Mouse (Mus musculus) kidney, embryonic 16.5 days (tissue): ENCODE measurements around the gene Ankrd13d. TPM values are rescaled to one million over a fixed set of nuclear protein-coding genes. Genes with fewer than 3 reads are reported as not detected.
A peak's percentile ranks its signal among the peaks of the same experiment; 100 is the strongest.

Source experiments
- ATAC-seq: fragments of 200-750 bp; cut with Nextera tagmentation; 2 replicates; pipeline ENCODE4 v1.8.0; 2017; ENCODE audit warnings: moderate TSS enrichment; ENCODE audit not compliant: low FRiP score, low TSS enrichment
- H3K27ac ChIP-seq: fragments of 300-500 bp; sonication (generic); 2 replicates; pipeline ENCODE4 v1.5.1; 2014; ENCODE audit warnings: low read length
- H3K27me3 ChIP-seq: fragments of 300-500 bp; sonication (generic); 2 replicates; pipeline ENCODE4 v1.6.1; 2014; ENCODE audit warnings: low read length, control low read depth, mixed read lengths; ENCODE audit not compliant: insufficient read depth
- H3K36me3 ChIP-seq: fragments of 300-500 bp; sonication (generic); 2 replicates; pipeline ENCODE4 v1.6.1; 2014; ENCODE audit warnings: low read length, control low read depth, mixed read lengths; ENCODE audit not compliant: insufficient read depth
- H3K4me1 ChIP-seq: fragments of 300-500 bp; sonication (generic); 2 replicates; pipeline ENCODE4 v1.6.1; 2014; ENCODE audit warnings: low read length, control low read depth, mixed read lengths; ENCODE audit not compliant: insufficient read depth
- H3K4me2 ChIP-seq: fragments of 300-500 bp; sonication (generic); replicated peaks from 2 replicates; pipeline ENCODE4 v1.6.1; 2014; ENCODE audit warnings: low read depth, low read length
- H3K4me3 ChIP-seq: fragments of 300-500 bp; sonication (generic); 2 replicates; pipeline ENCODE4 v1.5.1; 2014; ENCODE audit warnings: mild to moderate bottlenecking, low read length
- H3K9ac ChIP-seq: fragments of 300-500 bp; sonication (generic); replicated peaks from 2 replicates; pipeline ENCODE4 v1.6.1; 2014; ENCODE audit warnings: low read length
- H3K9me3 ChIP-seq: fragments of 300-500 bp; sonication (generic); 2 replicates; pipeline ENCODE4 v1.6.1; 2016; ENCODE audit warnings: low read length, control low read depth
- WGBS: fragments of 180-500 bp; shearing (Covaris S2); extraction: QIAGEN DNeasy Blood & Tissue Kit; methylation state at CpG from one replicate; pipeline ENCODE4 v1.1.7; 2014; 5-methylcytosine and 5-hydroxymethylcytosine counted together
- polyA plus RNA-seq: library from polyadenylated mRNA; unstranded; fragments of >200 nt; fragmentation: Nextera tagmentation; extraction: Ambion mirVana; gene quantifications from 2 replicates; pipeline ENCODE4 v1.2.1, GENCODE M21; 2015

Ankrd13d gene
- polyA plus RNA-seq, 1 experiment from 2014 or later, result 7.4 TPM

DNA sequence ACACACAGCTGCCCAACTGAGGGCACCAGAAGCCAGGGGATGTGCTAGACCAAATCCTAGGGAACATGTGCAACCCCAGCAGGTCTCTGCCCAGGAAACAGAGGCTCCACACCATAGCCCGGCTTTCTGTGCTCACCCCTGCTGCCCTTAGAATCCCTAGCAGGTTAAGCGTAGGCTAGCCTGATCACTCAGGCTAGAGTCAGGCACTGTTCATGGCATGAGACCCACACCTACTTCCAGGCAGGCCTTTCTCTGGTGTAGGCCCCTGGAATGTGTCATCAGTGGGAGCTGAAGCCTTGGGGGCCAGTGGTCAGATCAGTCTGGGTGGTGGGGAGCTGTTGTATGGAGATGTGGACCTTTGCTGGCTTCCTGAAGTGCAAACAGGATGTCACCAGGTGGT lies 13.7 kb upstream of the Ankrd13d start:
- Histone ChIP-seq H3K4me3 (no peak overlapping the region), H3K27me3 (no peaks in the 10 kb centered on the region), H3K27ac (no peak overlapping the region), H3K4me1 (peaks cover 26% of the 10 kb centered on the region), H3K4me2 (no peak overlapping the region), H3K9me3 (no peaks in the 10 kb centered on the region), H3K36me3 (peaks cover 15% of the 10 kb centered on the region), H3K9ac (no peak overlapping the region)
- ATAC-seq, result no peak
- WGBS, result 87% methylated on average over 2 of the region's 2 CpGs

DNA sequence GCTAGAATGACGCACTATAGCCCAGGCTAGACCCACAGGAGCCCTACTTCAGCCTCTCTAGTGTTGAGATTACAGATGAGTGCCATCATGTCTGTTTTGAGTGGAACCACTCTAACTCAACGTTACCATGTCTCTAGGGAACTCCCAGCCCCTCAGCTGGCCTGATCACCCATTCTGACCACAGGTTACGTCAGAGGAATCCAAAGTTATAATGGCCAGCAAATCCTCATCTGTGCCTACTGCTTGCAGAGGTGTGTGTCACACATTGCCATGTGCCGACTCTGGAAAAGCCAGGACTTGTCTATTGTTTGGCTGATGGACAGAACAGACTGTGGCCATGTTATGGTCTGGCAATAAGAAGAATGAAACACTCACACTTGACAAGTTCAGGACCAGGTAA lies 12.5 kb upstream of the Ankrd13d start:
- no peak overlapping the region for H3K4me2 ChIP-seq
- no peak overlapping the region for H3K9ac ChIP-seq
- peaks cover 15% of the 10 kb centered on the region for H3K4me1 ChIP-seq
- no peaks in the 10 kb centered on the region for H3K9me3 ChIP-seq
- no peaks in the 10 kb centered on the region for H3K27me3 ChIP-seq
- peaks cover 27% of the 10 kb centered on the region for H3K36me3 ChIP-seq
- no peak overlapping the region for H3K4me3 ChIP-seq
- WGBS, result 87% methylated on average over 4 of the region's 4 CpGs
- ATAC-seq, result no peak
- H3K27ac ChIP-seq, result no peak overlapping the region

DNA sequence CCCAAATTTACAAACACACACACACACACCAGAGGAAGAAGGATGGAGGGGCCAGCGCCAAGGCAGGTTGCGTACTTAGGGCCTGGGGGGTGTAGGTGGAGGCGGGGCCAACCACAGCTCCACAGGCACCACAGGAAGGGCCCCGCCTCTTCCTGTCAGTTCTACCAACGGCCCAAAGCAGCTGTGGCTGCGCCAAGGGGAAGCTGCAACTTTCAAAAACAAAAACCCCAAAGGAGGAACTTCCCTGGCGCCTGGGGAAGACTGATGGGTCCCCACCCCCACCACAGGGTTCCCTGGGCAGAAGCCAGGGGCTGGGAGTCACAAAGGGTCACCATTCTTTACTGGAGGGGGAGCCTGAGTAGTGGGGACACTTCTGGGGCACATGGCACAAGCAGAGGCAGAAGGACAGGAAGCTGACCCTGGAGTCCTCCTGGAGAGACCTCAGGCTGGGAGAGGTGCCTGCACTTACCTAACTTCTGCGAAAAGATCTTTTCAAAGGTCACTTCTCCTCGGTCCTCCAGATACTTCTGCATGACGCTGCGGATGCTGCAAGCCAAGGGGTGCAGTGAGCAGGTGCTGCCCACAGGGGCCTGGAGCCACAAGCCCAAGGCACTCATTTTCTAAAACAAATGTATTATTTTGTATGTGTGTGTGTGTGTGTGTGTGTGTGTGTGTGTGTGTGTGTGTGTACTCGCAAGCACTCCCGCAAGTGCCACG lies 11.6 kb upstream of the Ankrd13d start:
- Histone ChIP-seq H3K9me3 (no peaks in the 10 kb centered on the region), H3K27ac (peak overlapping the region; percentile 51; the same call in 1 of the 2 replicates), H3K27me3 (no peaks in the 10 kb centered on the region), H3K4me3 (no peak overlapping the region), H3K4me2 (no peak overlapping the region), H3K4me1 (peaks cover 6% of the 10 kb centered on the region), H3K36me3 (peaks cover 34% of the 10 kb centered on the region), H3K9ac (no peak overlapping the region)
- WGBS, result 67% methylated on average over 14 of the region's 14 CpGs
- 0 out of 2 replicates have a peak, but pooled peaks have one; percentile 39 for ATAC-seq

DNA sequence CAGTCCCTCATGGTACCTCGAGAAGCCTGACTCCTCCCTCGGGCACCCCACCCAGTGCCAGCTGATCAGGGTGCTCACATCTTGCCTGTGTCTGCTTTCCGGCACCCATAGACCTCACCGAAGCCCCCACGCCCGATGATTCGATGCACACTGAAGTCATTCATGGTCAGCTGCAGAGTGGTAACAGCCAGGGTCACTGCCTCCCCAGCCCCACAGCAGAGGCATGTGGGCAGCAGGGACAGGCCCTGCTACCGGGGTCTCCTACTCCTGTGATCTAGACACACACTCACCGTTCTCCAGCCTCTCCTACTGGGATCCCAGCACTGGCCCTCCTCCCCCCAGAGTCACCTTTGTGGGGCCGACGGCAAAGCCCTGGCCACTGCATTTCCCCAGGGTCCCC lies 8.2 kb upstream of the Ankrd13d start:
- Histone ChIP-seq H3K27me3 (no peaks in the 10 kb centered on the region), H3K36me3 (peaks cover 65% of the 10 kb centered on the region), H3K4me1 (no peaks in the 10 kb centered on the region), H3K27ac (no peak overlapping the region), H3K4me2 (no peak overlapping the region), H3K9ac (no peak overlapping the region), H3K4me3 (no peak overlapping the region), H3K9me3 (no peaks in the 10 kb centered on the region)
- WGBS, result 92% methylated on average over 11 of the region's 11 CpGs
- no peak for ATAC-seq

DNA sequence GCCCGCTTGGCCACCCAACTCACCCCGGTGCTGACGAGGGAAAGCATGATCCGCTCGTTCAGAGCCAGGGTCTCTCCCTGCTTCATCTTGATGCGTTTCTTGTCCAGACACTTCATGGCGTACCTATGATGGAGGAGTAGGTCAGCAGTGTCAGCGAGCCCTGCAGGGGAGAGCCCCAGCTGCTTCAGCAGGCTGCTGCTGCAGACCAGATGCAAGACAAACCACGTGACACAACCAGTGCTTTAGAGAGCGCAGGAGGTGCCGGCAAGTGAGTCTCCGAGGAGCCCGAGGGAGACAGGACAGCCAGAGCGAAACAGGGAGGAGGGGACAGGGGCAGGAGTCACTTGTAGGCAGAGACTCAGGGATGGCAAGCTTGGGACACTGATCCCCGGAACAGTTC lies 7.8 kb upstream of the Ankrd13d start:
- Histone ChIP-seq H3K4me1 (no peaks in the 10 kb centered on the region), H3K9me3 (no peaks in the 10 kb centered on the region), H3K4me3 (no peak overlapping the region), H3K9ac (no peak overlapping the region), H3K36me3 (peaks cover 69% of the 10 kb centered on the region), H3K27me3 (no peaks in the 10 kb centered on the region), H3K4me2 (no peak overlapping the region), H3K27ac (no peak overlapping the region)
- no peak for ATAC-seq
- 88% methylated on average over 15 of the region's 15 CpGs for WGBS

DNA sequence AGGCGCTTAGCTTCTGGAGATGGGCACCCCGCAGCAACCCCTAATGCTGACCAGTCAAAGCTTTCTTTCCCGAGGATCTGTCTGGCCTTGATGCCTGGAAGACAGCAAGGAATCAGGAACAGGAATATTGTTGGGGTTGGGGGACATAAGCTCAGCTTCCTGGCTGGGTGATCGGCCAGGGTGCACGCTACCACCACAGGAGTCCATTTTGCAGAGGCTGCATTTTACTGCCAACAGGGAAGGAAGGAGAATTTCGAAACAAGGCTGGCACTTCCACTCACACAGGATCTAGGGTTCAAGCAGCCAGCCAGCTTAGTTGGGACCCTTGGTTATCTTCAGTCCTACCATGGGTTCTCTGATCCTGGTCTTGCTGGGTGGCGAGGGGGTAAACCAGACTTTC lies 716 bp upstream of the Ankrd13d start:
- Histone ChIP-seq H3K4me3 (peak overlapping the region; percentile 65), H3K36me3 (peaks cover 34% of the 10 kb centered on the region), H3K4me1 (peaks cover 9% of the 10 kb centered on the region; the same call in 1 of the 2 replicates), H3K27ac (peak overlapping the region; percentile 31; the same call in 1 of the 2 replicates), H3K4me2 (peak overlapping the region; percentile 79), H3K27me3 (no peaks in the 10 kb centered on the region), H3K9me3 (peaks cover 4% of the 10 kb centered on the region; the same call in 1 of the 2 replicates), H3K9ac (peak overlapping the region; percentile 75)
- ATAC-seq, result no peak
- 46% methylated on average over 7 of the region's 7 CpGs for WGBS

DNA sequence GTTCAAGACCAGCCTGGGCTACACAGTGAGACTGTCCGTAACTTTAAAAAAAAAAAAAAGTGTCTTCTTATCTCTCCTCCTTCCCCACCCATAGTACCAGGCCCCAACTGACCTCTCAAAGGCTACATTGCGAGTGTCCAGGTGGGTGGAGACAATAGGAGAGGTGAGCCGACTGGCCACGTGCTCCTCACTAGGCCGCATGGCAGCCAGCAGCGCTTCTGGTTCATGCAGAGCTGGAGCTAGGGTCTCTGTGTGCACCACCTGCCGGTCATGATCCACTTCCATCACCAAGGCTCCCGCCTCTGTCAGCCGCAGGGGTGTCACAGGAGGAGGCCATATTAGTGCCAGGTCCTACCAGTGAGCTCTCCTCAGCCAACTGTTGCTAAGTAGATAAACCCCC lies 2.5 kb downstream of the Ankrd13d start:
- H3K4me3 ChIP-seq, result no peak overlapping the region
- H3K9me3 ChIP-seq, result peaks cover 10% of the 10 kb centered on the region; the same call in 1 of the 2 replicates
- no peak for ATAC-seq
- peaks cover 5% of the 10 kb centered on the region; the same call in 1 of the 2 replicates for H3K36me3 ChIP-seq
- peaks cover 9% of the 10 kb centered on the region; the same call in 1 of the 2 replicates for H3K4me1 ChIP-seq
- no peak overlapping the region for H3K27ac ChIP-seq
- H3K27me3 ChIP-seq, result no peaks in the 10 kb centered on the region
- WGBS, result 94% methylated on average over 9 of the region's 9 CpGs
- H3K9ac ChIP-seq, result no peak overlapping the region
- no peak overlapping the region for H3K4me2 ChIP-seq

DNA sequence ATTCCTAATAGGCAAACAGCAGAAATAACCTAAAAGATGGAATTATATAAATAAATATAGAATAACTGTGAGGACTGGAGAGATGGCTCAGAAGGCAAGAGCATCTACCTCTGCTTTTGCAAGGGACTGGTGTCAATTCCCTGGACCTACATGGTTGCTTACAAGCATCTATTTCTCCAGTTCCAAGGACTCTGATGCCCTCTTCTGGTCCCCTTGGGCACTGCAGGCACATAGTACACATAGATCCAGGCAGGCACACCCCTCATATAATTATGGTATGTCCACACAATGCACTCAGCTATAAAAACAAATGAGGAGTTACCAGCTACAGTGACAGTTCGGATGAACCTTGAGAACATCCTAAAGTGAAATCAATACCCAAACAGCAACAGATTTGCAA lies 3.5 kb downstream of the Ankrd13d start:
- no peak overlapping the region for H3K27ac ChIP-seq
- H3K9ac ChIP-seq, result no peak overlapping the region
- 97% methylated on average over 1 of the region's 1 CpGs for WGBS
- H3K4me3 ChIP-seq, result no peak overlapping the region
- no peak overlapping the region for H3K4me2 ChIP-seq
- peaks cover 4% of the 10 kb centered on the region; the same call in 1 of the 2 replicates for H3K36me3 ChIP-seq
- no peak for ATAC-seq
- H3K27me3 ChIP-seq, result no peaks in the 10 kb centered on the region
- peaks cover 10% of the 10 kb centered on the region; the same call in 1 of the 2 replicates for H3K9me3 ChIP-seq
- peaks cover 9% of the 10 kb centered on the region; the same call in 1 of the 2 replicates for H3K4me1 ChIP-seq

DNA sequence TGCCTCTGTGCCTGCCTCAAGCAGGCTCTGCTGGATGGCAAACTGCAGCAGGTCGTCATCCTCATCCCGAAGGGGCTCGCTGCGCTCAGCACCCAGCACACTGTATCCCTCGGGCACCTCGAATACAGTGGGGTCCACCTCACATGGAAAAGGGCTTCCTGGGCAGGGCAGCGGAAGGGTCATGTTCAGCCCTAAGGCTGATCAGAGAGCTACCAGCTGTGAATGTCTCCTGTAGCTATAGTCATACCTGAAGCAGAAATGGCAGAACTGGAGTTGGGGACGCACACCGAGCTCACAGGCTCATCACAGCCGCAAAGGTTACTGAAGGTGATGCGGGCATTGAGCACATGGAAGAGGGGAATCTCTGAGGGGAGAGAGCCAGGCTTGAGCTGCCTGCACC lies 12.0 kb downstream of the Ankrd13d start:
- no peaks in the 10 kb centered on the region for H3K27me3 ChIP-seq
- H3K36me3 ChIP-seq, result no peaks in the 10 kb centered on the region

DNA sequence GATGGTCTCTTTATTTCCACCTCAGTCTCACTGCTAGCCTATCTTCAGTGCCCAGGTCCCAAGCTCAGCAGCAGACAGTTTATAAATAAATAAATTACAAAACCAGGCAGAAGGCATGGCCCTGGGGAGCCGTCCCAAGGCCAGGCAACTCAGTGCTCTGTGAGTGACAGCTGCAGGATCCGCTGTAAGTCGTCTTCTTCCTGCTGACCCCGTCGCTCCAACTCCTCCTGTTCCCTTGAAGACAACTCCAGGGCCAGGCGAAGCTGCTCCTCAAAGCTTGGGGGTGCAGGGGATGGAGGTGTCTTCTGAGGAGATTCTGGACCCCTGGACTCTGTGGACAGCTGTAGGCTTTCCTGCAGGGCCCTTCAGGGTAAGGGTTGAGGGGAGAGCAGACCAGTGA lies 12.8 kb downstream of the Ankrd13d start:
- no peak overlapping the region for H3K4me2 ChIP-seq
- no peak overlapping the region for H3K27ac ChIP-seq
- H3K9me3 ChIP-seq, result no peaks in the 10 kb centered on the region
- peaks cover 7% of the 10 kb centered on the region; the same call in 1 of the 2 replicates for H3K4me1 ChIP-seq
- no peak for ATAC-seq
- WGBS, result 71% methylated on average over 6 of the region's 6 CpGs
- no peaks in the 10 kb centered on the region for H3K27me3 ChIP-seq
- H3K9ac ChIP-seq, result no peak overlapping the region
- H3K36me3 ChIP-seq, result no peaks in the 10 kb centered on the region
- no peak overlapping the region for H3K4me3 ChIP-seq

More for the DNA sequence above, 12.0 kb downstream of the Ankrd13d start:
- H3K4me2 ChIP-seq, result no peak overlapping the region
- H3K4me1 ChIP-seq, result peaks cover 7% of the 10 kb centered on the region; the same call in 1 of the 2 replicates
- WGBS, result 92% methylated on average over 11 of the region's 11 CpGs
- no peak overlapping the region for H3K27ac ChIP-seq
- no peak overlapping the region for H3K9ac ChIP-seq
- peaks cover 4% of the 10 kb centered on the region; the same call in 1 of the 2 replicates for H3K9me3 ChIP-seq
- ATAC-seq, result no peak
- H3K4me3 ChIP-seq, result no peak overlapping the region
